Mouse (Mus musculus): ENCODE results near the gene Cxadr. TPM values are rescaled to one million over a fixed set of nuclear protein-coding genes. Genes with fewer than 3 reads are reported as not detected.
"Not testable (repeated sequence)": the region's sequence is repeated elsewhere in the genome, so short reads cannot be mapped to it uniquely, and the experiment has no call there.

The Cxadr gene
- polyA plus RNA-seq, 1 experiment from 2014 or later = 59.9 TPM

DNA sequence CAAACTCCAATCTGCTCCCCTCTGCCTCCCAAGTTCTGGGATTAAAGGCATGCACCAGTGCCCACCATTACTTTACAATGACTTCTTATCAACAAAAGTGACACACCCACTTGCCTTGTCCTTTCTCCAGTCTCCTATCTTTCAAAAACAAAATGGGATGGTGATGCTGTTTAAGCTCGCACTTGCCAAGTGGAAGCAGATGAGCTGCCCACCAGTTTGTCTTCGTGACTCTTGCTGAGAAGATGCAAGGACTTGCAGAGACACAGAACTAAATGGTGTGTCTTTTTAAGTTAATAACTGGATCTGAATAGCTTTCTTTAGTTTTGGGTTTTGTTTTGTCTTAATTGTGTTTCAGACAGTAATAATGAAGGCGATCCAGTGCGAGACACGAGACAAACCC, 41.5 kb downstream of the Cxadr start:
- 84% methylated on average over 5 of the region's 5 CpGs for WGBS
- Histone ChIP-seq H3K4me1 (peaks cover 7% of the 10 kb centered on the region; the same call in 1 of the 2 replicates), H3K27ac (replicated peaks) (no peak overlapping the region), H3K4me3 (no peak overlapping the region), H3K9me3 (replicated peaks) (no peaks in the 10 kb centered on the region), H3K27me3 (ENCODE audit: low read depth, poor library complexity, severe bottlenecking) (no peaks in the 10 kb centered on the region), H3K36me3 (peaks cover 54% of the 10 kb centered on the region)
- DNase-seq (ENCODE audit: low spot score) = no peak

- no peak for DNase-seq (ENCODE audit: low spot score)
- Histone ChIP-seq H3K4me1 (peaks cover 7% of the 10 kb centered on the region; the same call in 1 of the 2 replicates), H3K36me3 (peaks cover 49% of the 10 kb centered on the region), H3K4me3 (no peak overlapping the region), H3K27ac (replicated peaks) (no peak overlapping the region), H3K27me3 (ENCODE audit: low read depth, poor library complexity, severe bottlenecking) (no peaks in the 10 kb centered on the region), H3K9me3 (replicated peaks) (no peaks in the 10 kb centered on the region)
- 70% methylated on average over 6 of the region's 6 CpGs for WGBS
Observed at GRCm38 (mm10) chr16:78343792-78344191, 42.5 kb downstream of the Cxadr start.

- 93% methylated on average over 2 of the region's 2 CpGs for WGBS
- no peak for DNase-seq (ENCODE audit: low spot score)
- no peaks in the 10 kb centered on the region for H3K27me3 ChIP-seq (ENCODE audit: low read depth, poor library complexity, severe bottlenecking)
Observed at GRCm38 (mm10) chr16:78346662-78347327, 45.5 kb downstream of the Cxadr start.

DNA sequence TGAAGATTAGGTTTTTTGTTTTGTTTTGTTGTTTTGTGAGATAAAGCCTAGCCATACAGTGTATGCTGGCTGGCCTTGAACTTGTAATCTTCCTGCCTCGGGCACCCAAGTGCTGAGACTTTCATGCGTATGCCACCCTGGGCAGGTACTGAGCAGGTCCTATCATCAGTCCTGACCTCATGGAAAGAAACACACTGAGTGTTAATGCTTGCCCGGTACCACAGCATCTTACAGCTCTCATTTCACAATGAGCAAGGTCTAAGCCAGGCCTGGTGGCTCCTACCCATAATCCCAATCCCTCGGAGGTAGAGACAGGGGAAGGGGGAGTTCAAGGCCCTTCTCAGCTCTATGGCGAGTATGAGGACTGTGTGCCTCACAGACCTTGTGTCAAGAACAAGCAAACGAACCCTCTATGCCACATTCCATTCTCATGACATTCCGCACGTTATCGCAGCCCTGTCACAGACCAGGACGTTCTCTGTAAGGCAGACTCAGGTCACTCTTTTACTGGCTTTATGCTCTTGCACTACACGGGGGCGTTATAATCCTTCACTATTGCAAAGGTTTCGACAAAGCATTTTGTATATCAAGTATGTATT, 46.1 kb downstream of the Cxadr start:
- WGBS = 89% methylated on average over 13 of the region's 13 CpGs
- DNase-seq (ENCODE audit: low spot score) = no peak

More at GRCm38 (mm10) chr16:78346662-78347327, 45.5 kb downstream of the Cxadr start:
- H3K4me3 ChIP-seq = no peak overlapping the region
- no peak overlapping the region for H3K27ac ChIP-seq (replicated peaks)
- H3K36me3 ChIP-seq = peaks cover 39% of the 10 kb centered on the region
- no peaks in the 10 kb centered on the region; the same call in 1 of the 2 replicates for H3K9me3 ChIP-seq (replicated peaks)
- H3K4me1 ChIP-seq = no peaks in the 10 kb centered on the region

GRCm38 (mm10) chr16:78357757-78358156, 56.5 kb downstream of the Cxadr start:
- Histone ChIP-seq H3K4me3 (no peak overlapping the region), H3K27ac (replicated peaks) (no peak overlapping the region), H3K27me3 (ENCODE audit: low read depth, poor library complexity, severe bottlenecking) (no peaks in the 10 kb centered on the region), H3K4me1 (no peaks in the 10 kb centered on the region), H3K9me3 (replicated peaks) (no peaks in the 10 kb centered on the region), H3K36me3 (peaks cover 48% of the 10 kb centered on the region)
- DNase-seq (ENCODE audit: low spot score) = no peak
- whole genome bisulfite sequencing = 95% methylated on average over 3 of the region's 3 CpGs

More for the DNA sequence above, 46.1 kb downstream of the Cxadr start:
- Histone ChIP-seq H3K4me3 (no peak overlapping the region), H3K9me3 (replicated peaks) (no peaks in the 10 kb centered on the region; the same call in 1 of the 2 replicates), H3K27me3 (ENCODE audit: low read depth, poor library complexity, severe bottlenecking) (no peaks in the 10 kb centered on the region), H3K36me3 (peaks cover 35% of the 10 kb centered on the region), H3K27ac (replicated peaks) (no peak overlapping the region), H3K4me1 (no peaks in the 10 kb centered on the region)

- WGBS = 90% methylated on average over 4 of the region's 4 CpGs
- Histone ChIP-seq H3K4me3 (no peak overlapping the region), H3K9me3 (replicated peaks) (no peaks in the 10 kb centered on the region), H3K4me1 (no peaks in the 10 kb centered on the region), H3K36me3 (peaks cover 83% of the 10 kb centered on the region), H3K27ac (replicated peaks) (no peak overlapping the region), H3K27me3 (ENCODE audit: low read depth, poor library complexity, severe bottlenecking) (no peaks in the 10 kb centered on the region)
- no peak for DNase-seq (ENCODE audit: low spot score)
Observed at GRCm38 (mm10) chr16:78361466-78361865, 60.2 kb downstream of the Cxadr start.

GRCm38 (mm10) chr16:78364554-78364953, 63.3 kb downstream of the Cxadr start:
- H3K9me3 ChIP-seq (replicated peaks); H3K4me1 ChIP-seq; H3K4me3 ChIP-seq; DNase-seq (ENCODE audit: low spot score); H3K27me3 ChIP-seq (ENCODE audit: low read depth, poor library complexity, severe bottlenecking); H3K27ac ChIP-seq (replicated peaks): not testable (repeated sequence)
- H3K36me3 ChIP-seq = peaks cover 89% of the 10 kb centered on the region
- 93% methylated on average over 9 of the region's 9 CpGs for WGBS

DNA sequence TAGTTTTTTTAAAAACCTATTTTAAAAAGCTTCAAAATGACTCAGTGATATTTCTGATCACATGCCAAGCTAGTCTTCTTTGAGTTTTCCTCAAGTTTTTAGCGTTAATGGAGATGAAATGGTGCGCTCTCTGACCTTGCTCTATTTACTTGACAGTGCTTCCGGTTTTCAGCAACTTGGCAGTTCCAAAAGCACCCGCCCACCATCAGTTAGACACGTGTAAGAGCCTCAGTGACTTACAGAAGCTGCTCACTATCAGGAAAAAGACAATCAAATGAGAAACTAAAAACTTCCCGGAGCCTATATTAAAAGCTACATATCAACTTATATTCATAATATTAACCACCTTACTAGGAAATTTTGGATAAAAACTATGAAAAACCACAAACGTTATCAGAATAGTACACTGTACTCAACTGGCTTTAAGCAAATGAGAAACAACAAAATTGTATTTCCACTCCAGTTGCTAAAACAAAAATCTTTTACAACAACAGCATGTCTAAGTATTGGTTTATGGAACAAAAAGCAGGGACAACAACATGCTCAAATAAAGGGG, 70.3 kb downstream of the Cxadr start:
- DNase-seq (ENCODE audit: low spot score) = no peak
- Histone ChIP-seq H3K9me3 (replicated peaks) (no peaks in the 10 kb centered on the region), H3K4me1 (peaks cover 20% of the 10 kb centered on the region), H3K36me3 (peaks cover 64% of the 10 kb centered on the region), H3K27ac (replicated peaks) (no peak overlapping the region), H3K4me3 (no peak overlapping the region), H3K27me3 (ENCODE audit: low read depth, poor library complexity, severe bottlenecking) (no peaks in the 10 kb centered on the region)
- WGBS = 87% methylated on average over 7 of the region's 7 CpGs

DNA sequence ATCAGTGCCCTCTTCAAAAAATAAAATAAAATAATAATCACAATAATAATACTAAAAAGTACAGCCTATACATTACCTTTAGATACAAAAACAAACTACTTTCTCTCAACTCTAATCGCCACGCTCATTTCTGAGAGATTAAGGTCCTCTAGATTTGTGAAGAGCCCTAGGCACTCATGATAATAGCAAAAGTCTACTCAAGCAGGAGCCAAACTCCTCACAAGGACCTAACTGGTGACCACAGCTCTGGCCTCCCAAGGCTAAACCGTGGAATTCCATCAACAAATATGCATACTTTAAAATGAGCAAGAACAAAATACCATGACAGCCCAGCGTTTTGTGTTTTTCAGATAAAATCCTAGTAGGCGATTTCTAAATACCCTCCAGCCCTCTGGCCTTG, 71.5 kb downstream of the Cxadr start:
- Histone ChIP-seq H3K27me3 (ENCODE audit: low read depth, poor library complexity, severe bottlenecking) (no peaks in the 10 kb centered on the region), H3K9me3 (replicated peaks) (no peaks in the 10 kb centered on the region), H3K36me3 (peaks cover 52% of the 10 kb centered on the region), H3K4me1 (peaks cover 26% of the 10 kb centered on the region), H3K27ac (replicated peaks) (no peak overlapping the region), H3K4me3 (no peak overlapping the region)
- DNase-seq (ENCODE audit: low spot score) = no peak
- WGBS = 88% methylated on average over 5 of the region's 5 CpGs

GRCm38 (mm10) chr16:78373743-78374142, 72.5 kb downstream of the Cxadr start:
- peaks cover 42% of the 10 kb centered on the region for H3K36me3 ChIP-seq
- 87% methylated on average over 8 of the region's 8 CpGs for WGBS
- DNase-seq (ENCODE audit: low spot score) = no peak
- peaks cover 26% of the 10 kb centered on the region for H3K4me1 ChIP-seq
- no peak overlapping the region for H3K4me3 ChIP-seq
- H3K27me3 ChIP-seq (ENCODE audit: low read depth, poor library complexity, severe bottlenecking) = no peaks in the 10 kb centered on the region
- no peak overlapping the region for H3K27ac ChIP-seq (replicated peaks)
- no peaks in the 10 kb centered on the region for H3K9me3 ChIP-seq (replicated peaks)

- Histone ChIP-seq H3K9me3 (replicated peaks) (no peaks in the 10 kb centered on the region), H3K27me3 (ENCODE audit: low read depth, poor library complexity, severe bottlenecking) (no peaks in the 10 kb centered on the region), H3K27ac (replicated peaks) (peak overlapping the region; percentile 98), H3K4me3 (peak overlapping the region; percentile 89), H3K4me1 (peaks cover 26% of the 10 kb centered on the region), H3K36me3 (peaks cover 27% of the 10 kb centered on the region)
- peak; percentile 19 for DNase-seq (ENCODE audit: low spot score)
- 61% methylated on average over 10 of the region's 10 CpGs for WGBS
Observed at GRCm38 (mm10) chr16:78375222-78375621, 73.9 kb downstream of the Cxadr start.

- DNase-seq (ENCODE audit: low spot score) = peak; percentile 73
Observed at GRCm38 (mm10) chr16:78375821-78376691, 74.8 kb downstream of the Cxadr start.

More at GRCm38 (mm10) chr16:78375821-78376691, 74.8 kb downstream of the Cxadr start:
- H3K27ac ChIP-seq (replicated peaks) = peak overlapping the region; percentile 98
- H3K4me1 ChIP-seq = peaks cover 26% of the 10 kb centered on the region
- no peaks in the 10 kb centered on the region for H3K27me3 ChIP-seq (ENCODE audit: low read depth, poor library complexity, severe bottlenecking)
- peaks cover 20% of the 10 kb centered on the region for H3K36me3 ChIP-seq
- under 1% methylated on average over 100 of the region's 100 CpGs for WGBS
- H3K9me3 ChIP-seq (replicated peaks) = no peaks in the 10 kb centered on the region
- peak overlapping the region; percentile 89 for H3K4me3 ChIP-seq
